In genomic region chr13:33762293-33763125, GRCm38 (mm10) we compare ENCODE assay signal across 8 mouse cellular contexts.
DNase-seq lines count a peak whose midpoint lies in the region; ATAC-seq and TF ChIP-seq lines count a peak whose summit lies in the region.

No protein-coding gene starts in this region.

- no peak for TF ChIP-seq EP300 in heart, adult 2 months (IDR thresholded peaks at IDR 0.05; ENCODE audit: insufficient read depth, low read depth, low read length)

- no peak for TF ChIP-seq POLR2A in heart, adult 2 months (IDR thresholded peaks at IDR 0.05; ENCODE audit: insufficient read depth, low read depth, low read length)
- TF ChIP-seq POLR2A in limb, embryonic 14.5 days (IDR thresholded peaks at IDR 0.05; ENCODE audit: borderline replicate concordance, extremely low read depth, insufficient read depth, insufficient read length), result no peak

- H3K27me3 ChIP-seq in heart, adult 2 months (ENCODE audit: control insufficient read depth, insufficient read depth, low read length), result no peaks in the 10 kb centered on the region
- no peaks in the 10 kb centered on the region for H3K27me3 ChIP-seq in kidney, embryonic 16.5 days (ENCODE audit: insufficient read depth, low read length)
- no peaks in the 10 kb centered on the region for H3K27me3 ChIP-seq in limb, embryonic 14.5 days (ENCODE audit: control insufficient read depth, insufficient read depth, low read length)

- DNase-seq in 3T3-L1 (ENCODE audit: low read depth, low spot score) (peak; percentile 88), R1 (ENCODE audit: low read depth, low spot score) (peak; percentile 89)
- DNase-seq in heart, adult 2 months, result peak; percentile 55 to 56
- DNase-seq in limb, embryonic 14.5 days (ENCODE audit: low spot score), result peak; percentile 79
- peak; percentile 29 for DNase-seq in retina, adult 2 months (ENCODE audit: low read depth, low spot score)

- H3K4me2 ChIP-seq in kidney, embryonic 16.5 days (replicated peaks; ENCODE audit: low read depth, low read length), result peak overlapping the region; percentile 39
- peak overlapping the region; percentile 32; the same call in 1 of the 2 replicates for H3K4me2 ChIP-seq in limb, embryonic 14.5 days (replicated peaks; ENCODE audit: low read depth, low read length, severe bottlenecking)

- 0 out of 2 replicates have a peak, but pooled peaks have one; percentile 36 for ATAC-seq in common myeloid progenitor, adult 5-6 weeks (replicated peaks; ENCODE audit: low read depth, poor library complexity, severe bottlenecking)
- ATAC-seq in kidney, embryonic 16.5 days (ENCODE audit: low FRiP score, low TSS enrichment), result peak; percentile 51; the same call in 1 of the 2 replicates
- peak; percentile 44; the same call in 1 of the 2 replicates for ATAC-seq in limb, embryonic 14.5 days (ENCODE audit: low FRiP score, low read depth)
- ATAC-seq in CD4-positive, CD25-positive, alpha-beta regulatory T cell, adult 4 months, result no peak

- H3K4me1 ChIP-seq in heart, adult 2 months (ENCODE audit: control insufficient read depth, insufficient read depth, low read length), result no peaks in the 10 kb centered on the region
- H3K4me1 ChIP-seq in kidney, embryonic 16.5 days (ENCODE audit: insufficient read depth, low read length), result no peaks in the 10 kb centered on the region
- H3K4me1 ChIP-seq in limb, embryonic 14.5 days (ENCODE audit: control insufficient read depth, insufficient read depth, low read length), result no peaks in the 10 kb centered on the region

- TF ChIP-seq CTCF in heart, adult 2 months (IDR thresholded peaks at IDR 0.05), result peak; percentile 67

- H3K79me2 ChIP-seq in heart, adult 2 months (replicated peaks; ENCODE audit: control insufficient read depth, insufficient read depth, low read length), result no peaks in the 10 kb centered on the region

- H3K36me3 ChIP-seq in heart, adult 2 months (ENCODE audit: control insufficient read depth, insufficient read depth, low read length), result no peaks in the 10 kb centered on the region
- no peaks in the 10 kb centered on the region for H3K36me3 ChIP-seq in kidney, embryonic 16.5 days (ENCODE audit: insufficient read depth, low read length)
- H3K36me3 ChIP-seq in limb, embryonic 14.5 days (ENCODE audit: control insufficient read depth, insufficient read depth, low read length), result no peaks in the 10 kb centered on the region

- WGBS in heart, adult 2 months, result 35% methylated on average over 18 of the region's 18 CpGs
- WGBS in kidney, embryonic 16.5 days, result 41% methylated on average over 18 of the region's 18 CpGs
- WGBS in limb, embryonic 14.5 days, result 37% methylated on average over 17 of the region's 18 CpGs

- H3K9ac ChIP-seq in heart, adult 2 months (ENCODE audit: low read depth, low read length), result no peak overlapping the region
- H3K9ac ChIP-seq in kidney, embryonic 16.5 days (replicated peaks; ENCODE audit: low read length), result 0 out of 2 replicates have a peak overlapping the region, but pooled peaks have one; percentile 46
- no peak overlapping the region for H3K9ac ChIP-seq in limb, embryonic 14.5 days (ENCODE audit: low read depth, low read length, severe bottlenecking)

- H3K9me3 ChIP-seq in kidney, embryonic 16.5 days (ENCODE audit: low read length), result no peaks in the 10 kb centered on the region
- H3K9me3 ChIP-seq in limb, embryonic 14.5 days (ENCODE audit: control insufficient read depth, low read length), result no peaks in the 10 kb centered on the region

- H3K27ac ChIP-seq in heart, adult 2 months, result no peak overlapping the region; the same call in 1 of the 2 replicates
- H3K27ac ChIP-seq in kidney, embryonic 16.5 days (ENCODE audit: low read length), result no peak overlapping the region
- no peak overlapping the region for H3K27ac ChIP-seq in limb, embryonic 14.5 days (replicated peaks; ENCODE audit: low read depth, low read length)

- H3K4me3 ChIP-seq in heart, adult 2 months, result peak overlapping the region; percentile 41
- H3K4me3 ChIP-seq in kidney, embryonic 16.5 days (ENCODE audit: low read length), result peak overlapping the region; percentile 25
- H3K4me3 ChIP-seq in limb, embryonic 14.5 days (replicated peaks; ENCODE audit: low read length), result peak overlapping the region; percentile 9; the same call in 1 of the 2 replicates

- intact Hi-C loops in heart, adult 2 months (cut with DNase I), result loop anchor here (10.0 kb wide), 1 partner anchor 208 kb away; no protein-coding TSS in a partner anchor

Comparison
In these comparisons a context has a peak if more than half of its experiments do, and no peak if none do; other contexts are left out.
1. DNase-seq: peak in every context shown above with its lines; median percentile 89 in R1; 88 in 3T3-L1; 79 in limb, embryonic 14.5 days; 56 in heart, adult 2 months; 29 in retina, adult 2 months.